Mouse (Mus musculus): Measurements from ENCODE around the gene Lcn11. TPM values are rescaled to one million over a fixed set of nuclear protein-coding genes. Genes with fewer than 3 reads are reported as not detected.
"Not testable (repeated sequence)": the region's sequence is repeated elsewhere in the genome, so short reads cannot be mapped to it uniquely, and the experiment has no call there.

The Lcn11 gene
- polyA plus RNA-seq, 1 experiment from 2014 or later: not detected

- Histone ChIP-seq H3K4me1 (ENCODE audit: control insufficient read depth, insufficient read depth, low read length) (no peaks in the 10 kb centered on the region), H3K27me3 (ENCODE audit: control insufficient read depth, insufficient read depth, low read length) (no peaks in the 10 kb centered on the region), H3K9ac (replicated peaks; ENCODE audit: low read length) (no peak overlapping the region), H3K4me3 (ENCODE audit: low read depth, low read length) (no peak overlapping the region), H3K4me2 (ENCODE audit: low read depth, low read length) (no peak overlapping the region), H3K27ac (replicated peaks; ENCODE audit: low read depth, low read length) (no peak overlapping the region), H3K36me3 (replicated peaks; ENCODE audit: control insufficient read depth, insufficient read depth, low read depth, low read length) (no peaks in the 10 kb centered on the region), H3K9me3 (replicated peaks; ENCODE audit: control insufficient read depth, low read length) (no peaks in the 10 kb centered on the region)
- DNase-seq (ENCODE audit: low spot score): no peak
- ATAC-seq (replicated peaks; ENCODE audit: insufficient number of reproducible peaks, low FRiP score, low TSS enrichment, low read depth): no peak
- 59% methylated on average over 2 of the region's 2 CpGs for WGBS
Observed at GRCm38 (mm10) chr2:25797635-25798034, 20.8 kb downstream of the Lcn11 start.

GRCm38 (mm10) chr2:25798065-25798464 lies 21.2 kb downstream of the Lcn11 start:
- ATAC-seq (replicated peaks; ENCODE audit: insufficient number of reproducible peaks, low FRiP score, low TSS enrichment, low read depth): no peak
- Histone ChIP-seq H3K27ac (replicated peaks; ENCODE audit: low read depth, low read length) (no peak overlapping the region), H3K9me3 (replicated peaks; ENCODE audit: control insufficient read depth, low read length) (no peaks in the 10 kb centered on the region), H3K4me3 (ENCODE audit: low read depth, low read length) (no peak overlapping the region), H3K9ac (replicated peaks; ENCODE audit: low read length) (no peak overlapping the region), H3K27me3 (ENCODE audit: control insufficient read depth, insufficient read depth, low read length) (no peaks in the 10 kb centered on the region), H3K36me3 (replicated peaks; ENCODE audit: control insufficient read depth, insufficient read depth, low read depth, low read length) (no peaks in the 10 kb centered on the region), H3K4me1 (ENCODE audit: control insufficient read depth, insufficient read depth, low read length) (no peaks in the 10 kb centered on the region), H3K4me2 (ENCODE audit: low read depth, low read length) (no peak overlapping the region)
- WGBS: 60% methylated on average over 5 of the region's 5 CpGs
- DNase-seq (ENCODE audit: low spot score): no peak

- H3K9me3 ChIP-seq (replicated peaks; ENCODE audit: control insufficient read depth, low read length): no peaks in the 10 kb centered on the region
- no peaks in the 10 kb centered on the region for H3K4me1 ChIP-seq (ENCODE audit: control insufficient read depth, insufficient read depth, low read length)
- H3K27me3 ChIP-seq (ENCODE audit: control insufficient read depth, insufficient read depth, low read length): no peaks in the 10 kb centered on the region
- no peak overlapping the region for H3K4me3 ChIP-seq (ENCODE audit: low read depth, low read length)
- no peak overlapping the region for H3K27ac ChIP-seq (replicated peaks; ENCODE audit: low read depth, low read length)
- no peaks in the 10 kb centered on the region for H3K36me3 ChIP-seq (replicated peaks; ENCODE audit: control insufficient read depth, insufficient read depth, low read depth, low read length)
- H3K9ac ChIP-seq (replicated peaks; ENCODE audit: low read length): no peak overlapping the region
- WGBS: 82% methylated on average over 2 of the region's 2 CpGs
- no peak overlapping the region for H3K4me2 ChIP-seq (ENCODE audit: low read depth, low read length)
- ATAC-seq (replicated peaks; ENCODE audit: insufficient number of reproducible peaks, low FRiP score, low TSS enrichment, low read depth) (no peak), DNase-seq (ENCODE audit: low spot score) (no peak)
Observed at GRCm38 (mm10) chr2:25811711-25812110, 34.9 kb downstream of the Lcn11 start.

GRCm38 (mm10) chr2:25813364-25813763 lies 36.5 kb downstream of the Lcn11 start:
- Histone ChIP-seq H3K9ac (replicated peaks; ENCODE audit: low read length) (no peak overlapping the region), H3K27ac (replicated peaks; ENCODE audit: low read depth, low read length) (no peak overlapping the region), H3K4me2 (ENCODE audit: low read depth, low read length) (no peak overlapping the region), H3K36me3 (replicated peaks; ENCODE audit: control insufficient read depth, insufficient read depth, low read depth, low read length) (no peaks in the 10 kb centered on the region), H3K4me1 (ENCODE audit: control insufficient read depth, insufficient read depth, low read length) (no peaks in the 10 kb centered on the region), H3K4me3 (ENCODE audit: low read depth, low read length) (no peak overlapping the region), H3K9me3 (replicated peaks; ENCODE audit: control insufficient read depth, low read length) (no peaks in the 10 kb centered on the region), H3K27me3 (ENCODE audit: control insufficient read depth, insufficient read depth, low read length) (no peaks in the 10 kb centered on the region)
- 80% methylated on average over 5 of the region's 5 CpGs for WGBS
- DNase-seq (ENCODE audit: low spot score) (no peak), ATAC-seq (replicated peaks; ENCODE audit: insufficient number of reproducible peaks, low FRiP score, low TSS enrichment, low read depth) (no peak)

GRCm38 (mm10) chr2:25815748-25816147 lies 38.9 kb downstream of the Lcn11 start, which contains the start of gene Glt6d1:
Gene Glt6d1 (minus strand): TSS chr2:25815848.
- H3K4me1 ChIP-seq (ENCODE audit: control insufficient read depth, insufficient read depth, low read length); ATAC-seq (replicated peaks; ENCODE audit: insufficient number of reproducible peaks, low FRiP score, low TSS enrichment, low read depth): not testable (repeated sequence)
- WGBS: 70% methylated on average over 1 of the region's 1 CpGs

GRCm38 (mm10) chr2:25822806-25823205 lies 46.0 kb downstream of the Lcn11 start, which contains the start of gene Lcn9:
Gene Lcn9 (plus strand): TSS chr2:25823153.
- DNase-seq (ENCODE audit: low spot score) (no peak), ATAC-seq (replicated peaks; ENCODE audit: insufficient number of reproducible peaks, low FRiP score, low TSS enrichment, low read depth) (no peak)
- Histone ChIP-seq H3K4me2 (ENCODE audit: low read depth, low read length) (no peak within 1 kb of the TSS), H3K4me1 (ENCODE audit: control insufficient read depth, insufficient read depth, low read length) (no peaks in the 10 kb centered on the region), H3K27me3 (ENCODE audit: control insufficient read depth, insufficient read depth, low read length) (no peaks in the 10 kb centered on the region), H3K27ac (replicated peaks; ENCODE audit: low read depth, low read length) (no peak within 1 kb of the TSS), H3K9me3 (replicated peaks; ENCODE audit: control insufficient read depth, low read length) (no peaks in the 10 kb centered on the region), H3K36me3 (replicated peaks; ENCODE audit: control insufficient read depth, insufficient read depth, low read depth, low read length) (no peaks in the 10 kb centered on the region), H3K9ac (replicated peaks; ENCODE audit: low read length) (no peak within 1 kb of the TSS), H3K4me3 (ENCODE audit: low read depth, low read length) (no peak within 1 kb of the TSS)
- WGBS: 77% methylated on average over 1 of the region's 1 CpGs

More at GRCm38 (mm10) chr2:25815748-25816147, 38.9 kb downstream of the Lcn11 start, which contains the start of gene Glt6d1:
- DNase-seq (ENCODE audit: low spot score); H3K9me3 ChIP-seq (replicated peaks; ENCODE audit: control insufficient read depth, low read length); H3K27ac ChIP-seq (replicated peaks; ENCODE audit: low read depth, low read length); H3K4me2 ChIP-seq (ENCODE audit: low read depth, low read length); H3K4me3 ChIP-seq (ENCODE audit: low read depth, low read length); H3K36me3 ChIP-seq (replicated peaks; ENCODE audit: control insufficient read depth, insufficient read depth, low read depth, low read length); H3K9ac ChIP-seq (replicated peaks; ENCODE audit: low read length); H3K27me3 ChIP-seq (ENCODE audit: control insufficient read depth, insufficient read depth, low read length): not testable (repeated sequence)

- 85% methylated on average over 3 of the region's 3 CpGs for WGBS
- Histone ChIP-seq H3K27me3 (ENCODE audit: control insufficient read depth, insufficient read depth, low read length) (no peaks in the 10 kb centered on the region), H3K9ac (replicated peaks; ENCODE audit: low read length) (no peak overlapping the region), H3K4me2 (ENCODE audit: low read depth, low read length) (no peak overlapping the region), H3K4me1 (ENCODE audit: control insufficient read depth, insufficient read depth, low read length) (no peaks in the 10 kb centered on the region), H3K9me3 (replicated peaks; ENCODE audit: control insufficient read depth, low read length) (no peaks in the 10 kb centered on the region), H3K27ac (replicated peaks; ENCODE audit: low read depth, low read length) (no peak overlapping the region), H3K36me3 (replicated peaks; ENCODE audit: control insufficient read depth, insufficient read depth, low read depth, low read length) (no peaks in the 10 kb centered on the region), H3K4me3 (ENCODE audit: low read depth, low read length) (no peak overlapping the region)
- ATAC-seq (replicated peaks; ENCODE audit: insufficient number of reproducible peaks, low FRiP score, low TSS enrichment, low read depth) (no peak), DNase-seq (ENCODE audit: low spot score) (no peak)
Observed at GRCm38 (mm10) chr2:25824751-25825150, 47.9 kb downstream of the Lcn11 start.

- Histone ChIP-seq H3K36me3 (replicated peaks; ENCODE audit: control insufficient read depth, insufficient read depth, low read depth, low read length) (no peaks in the 10 kb centered on the region), H3K27ac (replicated peaks; ENCODE audit: low read depth, low read length) (no peak overlapping the region), H3K4me2 (ENCODE audit: low read depth, low read length) (no peak overlapping the region), H3K4me1 (ENCODE audit: control insufficient read depth, insufficient read depth, low read length) (no peaks in the 10 kb centered on the region), H3K27me3 (ENCODE audit: control insufficient read depth, insufficient read depth, low read length) (no peaks in the 10 kb centered on the region), H3K4me3 (ENCODE audit: low read depth, low read length) (no peak overlapping the region), H3K9me3 (replicated peaks; ENCODE audit: control insufficient read depth, low read length) (no peaks in the 10 kb centered on the region), H3K9ac (replicated peaks; ENCODE audit: low read length) (no peak overlapping the region)
- 74% methylated on average over 8 of the region's 8 CpGs for WGBS
- DNase-seq (ENCODE audit: low spot score): no peak
- ATAC-seq (replicated peaks; ENCODE audit: insufficient number of reproducible peaks, low FRiP score, low TSS enrichment, low read depth): no peak
Observed at GRCm38 (mm10) chr2:25828344-25828947, 51.6 kb downstream of the Lcn11 start.

All from embryonic facial prominence, embryonic 11.5 days (tissue).